Mouse (Mus musculus): ENCODE data around the gene Gm12830. TPM values are rescaled to one million over a fixed set of nuclear protein-coding genes. Genes with fewer than 3 reads are reported as not detected.

Gene Gm12830
- polyA plus RNA-seq, 2 experiments = not detected

- H3K27me3 ChIP-seq (ENCODE audit: control insufficient read depth, insufficient read depth, low read length) = peaks cover 4% of the 10 kb centered on the region; the same call in 1 of the 2 replicates
- peak; percentile 61 for ATAC-seq (ENCODE audit: low FRiP score, low read depth)
- H3K27ac ChIP-seq (replicated peaks; ENCODE audit: low read depth, low read length) = peak overlapping the region; percentile 68
- 18% methylated on average over 17 of the region's 17 CpGs for WGBS
- H3K9me3 ChIP-seq (ENCODE audit: control insufficient read depth, low read length) = no peaks in the 10 kb centered on the region
- peaks cover 26% of the 10 kb centered on the region for H3K4me1 ChIP-seq (ENCODE audit: control insufficient read depth, insufficient read depth, low read length)
- H3K9ac ChIP-seq (ENCODE audit: low read depth, low read length, severe bottlenecking) = no peak overlapping the region
- peak; percentile 59 for DNase-seq (ENCODE audit: low spot score)
- H3K36me3 ChIP-seq (ENCODE audit: control insufficient read depth, insufficient read depth, low read length) = no peaks in the 10 kb centered on the region
- no peak overlapping the region for H3K4me3 ChIP-seq (replicated peaks; ENCODE audit: low read length)
- H3K4me2 ChIP-seq (replicated peaks; ENCODE audit: low read depth, low read length, severe bottlenecking) = peak overlapping the region; percentile 17; the same call in 1 of the 2 replicates
- no peak for TF ChIP-seq POLR2A (IDR thresholded peaks at IDR 0.05; ENCODE audit: borderline replicate concordance, extremely low read depth, insufficient read depth, insufficient read length)
Observed at GRCm38 (mm10) chr4:114779758-114780546, 41.6 kb upstream of the Gm12830 start.

GRCm38 (mm10) chr4:114782851-114783250, 38.7 kb upstream of the Gm12830 start:
- no peak overlapping the region for H3K4me2 ChIP-seq (replicated peaks; ENCODE audit: low read depth, low read length, severe bottlenecking)
- peaks cover 21% of the 10 kb centered on the region for H3K4me1 ChIP-seq (ENCODE audit: control insufficient read depth, insufficient read depth, low read length)
- no peak overlapping the region for H3K27ac ChIP-seq (replicated peaks; ENCODE audit: low read depth, low read length)
- H3K27me3 ChIP-seq (ENCODE audit: control insufficient read depth, insufficient read depth, low read length) = peaks cover 4% of the 10 kb centered on the region; the same call in 1 of the 2 replicates
- DNase-seq (ENCODE audit: low spot score) = no peak
- 54% methylated on average over 7 of the region's 7 CpGs for WGBS
- H3K36me3 ChIP-seq (ENCODE audit: control insufficient read depth, insufficient read depth, low read length) = no peaks in the 10 kb centered on the region
- TF ChIP-seq POLR2A (IDR thresholded peaks at IDR 0.05; ENCODE audit: borderline replicate concordance, extremely low read depth, insufficient read depth, insufficient read length) = no peak
- no peak for ATAC-seq (ENCODE audit: low FRiP score, low read depth)
- H3K4me3 ChIP-seq (replicated peaks; ENCODE audit: low read length) = no peak overlapping the region
- no peaks in the 10 kb centered on the region for H3K9me3 ChIP-seq (ENCODE audit: control insufficient read depth, low read length)
- no peak overlapping the region for H3K9ac ChIP-seq (ENCODE audit: low read depth, low read length, severe bottlenecking)

- no peak overlapping the region for H3K27ac ChIP-seq (replicated peaks; ENCODE audit: low read depth, low read length)
- TF ChIP-seq POLR2A (IDR thresholded peaks at IDR 0.05; ENCODE audit: borderline replicate concordance, extremely low read depth, insufficient read depth, insufficient read length) = no peak
- H3K36me3 ChIP-seq (ENCODE audit: control insufficient read depth, insufficient read depth, low read length) = no peaks in the 10 kb centered on the region
- no peak overlapping the region for H3K9ac ChIP-seq (ENCODE audit: low read depth, low read length, severe bottlenecking)
- peaks cover 10% of the 10 kb centered on the region for H3K4me1 ChIP-seq (ENCODE audit: control insufficient read depth, insufficient read depth, low read length)
- WGBS = 81% methylated on average over 2 of the region's 2 CpGs
- no peak overlapping the region for H3K4me2 ChIP-seq (replicated peaks; ENCODE audit: low read depth, low read length, severe bottlenecking)
- peaks cover 4% of the 10 kb centered on the region; the same call in 1 of the 2 replicates for H3K27me3 ChIP-seq (ENCODE audit: control insufficient read depth, insufficient read depth, low read length)
- no peak overlapping the region for H3K4me3 ChIP-seq (replicated peaks; ENCODE audit: low read length)
- no peaks in the 10 kb centered on the region for H3K9me3 ChIP-seq (ENCODE audit: control insufficient read depth, low read length)
- no peak for DNase-seq (ENCODE audit: low spot score)
- no peak for ATAC-seq (ENCODE audit: low FRiP score, low read depth)
Observed at GRCm38 (mm10) chr4:114784735-114785134, 36.8 kb upstream of the Gm12830 start.

- H3K27me3 ChIP-seq (ENCODE audit: control insufficient read depth, insufficient read depth, low read length) = no peaks in the 10 kb centered on the region
- ATAC-seq (ENCODE audit: low FRiP score, low read depth) = no peak
- no peak overlapping the region for H3K4me3 ChIP-seq (replicated peaks; ENCODE audit: low read length)
- H3K9ac ChIP-seq (ENCODE audit: low read depth, low read length, severe bottlenecking) = no peak overlapping the region
- no peak overlapping the region for H3K27ac ChIP-seq (replicated peaks; ENCODE audit: low read depth, low read length)
- no peaks in the 10 kb centered on the region for H3K9me3 ChIP-seq (ENCODE audit: control insufficient read depth, low read length)
- DNase-seq (ENCODE audit: low spot score) = no peak
- H3K4me1 ChIP-seq (ENCODE audit: control insufficient read depth, insufficient read depth, low read length) = no peaks in the 10 kb centered on the region
- H3K36me3 ChIP-seq (ENCODE audit: control insufficient read depth, insufficient read depth, low read length) = no peaks in the 10 kb centered on the region
- no peak overlapping the region for H3K4me2 ChIP-seq (replicated peaks; ENCODE audit: low read depth, low read length, severe bottlenecking)
- WGBS = 42% methylated on average over 4 of the region's 4 CpGs
- no peak for TF ChIP-seq POLR2A (IDR thresholded peaks at IDR 0.05; ENCODE audit: borderline replicate concordance, extremely low read depth, insufficient read depth, insufficient read length)
Observed at GRCm38 (mm10) chr4:114788856-114789255, 32.7 kb upstream of the Gm12830 start.

- Histone ChIP-seq H3K4me1 (ENCODE audit: control insufficient read depth, insufficient read depth, low read length) (peaks cover 7% of the 10 kb centered on the region), H3K36me3 (ENCODE audit: control insufficient read depth, insufficient read depth, low read length) (no peaks in the 10 kb centered on the region), H3K4me3 (replicated peaks; ENCODE audit: low read length) (no peak overlapping the region), H3K27ac (replicated peaks; ENCODE audit: low read depth, low read length) (no peak overlapping the region), H3K9me3 (ENCODE audit: control insufficient read depth, low read length) (no peaks in the 10 kb centered on the region), H3K27me3 (ENCODE audit: control insufficient read depth, insufficient read depth, low read length) (no peaks in the 10 kb centered on the region), H3K9ac (ENCODE audit: low read depth, low read length, severe bottlenecking) (no peak overlapping the region), H3K4me2 (replicated peaks; ENCODE audit: low read depth, low read length, severe bottlenecking) (no peak overlapping the region)
- no peak for TF ChIP-seq POLR2A (IDR thresholded peaks at IDR 0.05; ENCODE audit: borderline replicate concordance, extremely low read depth, insufficient read depth, insufficient read length)
- WGBS = 59% methylated on average over 9 of the region's 9 CpGs
- DNase-seq (ENCODE audit: low spot score) = no peak
- no peak for ATAC-seq (ENCODE audit: low FRiP score, low read depth)
Observed at GRCm38 (mm10) chr4:114791650-114792049, 29.9 kb upstream of the Gm12830 start.
